In genomic region chr3:132035176-132035575, GRCm38 (mm10) we compare ENCODE assay signal across 14 mouse cellular contexts. TPM values are rescaled to one million over a fixed set of nuclear protein-coding genes. Genes with fewer than 3 reads are reported as not detected.
"Had no signal": no experiment of that assay in that cellular context is flagged by ENCODE, and none has a peak within 500 bp of the region (broad histone marks: within the 10 kb centered on the region; RNA-seq: fewer than 3 reads in every experiment).

No protein-coding gene starts in this region.

- H3K4me2 ChIP-seq: kidney, embryonic 15.5 days; limb, embryonic 15.5 days; midbrain, embryonic 12.5 days; neural tube, embryonic 12.5 days had no signal

- H3K9ac ChIP-seq: kidney, embryonic 15.5 days; limb, embryonic 15.5 days; liver, embryonic 14.5 days; midbrain, embryonic 12.5 days; neural tube, embryonic 12.5 days had no signal

- H3K4me3 ChIP-seq: kidney, embryonic 15.5 days; left cerebral cortex, adult 2 months; limb, embryonic 15.5 days; midbrain, embryonic 12.5 days; neural tube, embryonic 12.5 days had no signal

- H3K27me3 ChIP-seq: kidney, embryonic 15.5 days; limb, embryonic 15.5 days; midbrain, embryonic 12.5 days; neural tube, embryonic 12.5 days had no signal

- H3K36me3 ChIP-seq: kidney, embryonic 15.5 days; limb, embryonic 15.5 days; midbrain, embryonic 12.5 days; neural tube, embryonic 12.5 days had no signal

- H3K4me1 ChIP-seq: midbrain, embryonic 12.5 days; neural tube, embryonic 12.5 days had no signal

- DNase-seq: kidney, adult 11 months; kidney, postnatal 14 days; lung, adult 2 months; lung, postnatal 4 days; thymus, postnatal 4 days had no signal

- H3K9me3 ChIP-seq: kidney, embryonic 15.5 days; limb, embryonic 15.5 days; midbrain, embryonic 12.5 days; neural tube, embryonic 12.5 days had no signal

- ATAC-seq: lung, postnatal 0 days had no signal

- H3K27ac ChIP-seq: kidney, embryonic 15.5 days; left cerebral cortex, adult 2 months; limb, embryonic 15.5 days; liver, embryonic 14.5 days; midbrain, embryonic 12.5 days; neural tube, embryonic 12.5 days; stomach, postnatal 0 days had no signal

RNA-seq across cellular contexts. Expression of gene Dkk2, which starts 49.9 kb away (rescaled TPM):
- total RNA-seq: megakaryocyte-erythroid progenitor cell, adult 5-6 weeks had no signal
